Mouse (Mus musculus) embryonic fibroblast, embryonic 13.5 days (primary cell): ENCODE measurements around the gene Cipc.

Experiments
- CTCF ChIP-seq: IDR thresholded peaks from 2 replicates; pipeline ENCODE4 v1.5.1; 2011; ENCODE audit warnings: mild to moderate bottlenecking, control low read depth, low read length, moderate library complexity, borderline replicate concordance; ENCODE audit not compliant: insufficient read depth
- POLR2A ChIP-seq: IDR thresholded peaks from 2 replicates; pipeline ENCODE4 v1.6.1; 2011; ENCODE audit warnings: low read depth, mild to moderate bottlenecking, control low read depth, low read length, moderate library complexity

DNA sequence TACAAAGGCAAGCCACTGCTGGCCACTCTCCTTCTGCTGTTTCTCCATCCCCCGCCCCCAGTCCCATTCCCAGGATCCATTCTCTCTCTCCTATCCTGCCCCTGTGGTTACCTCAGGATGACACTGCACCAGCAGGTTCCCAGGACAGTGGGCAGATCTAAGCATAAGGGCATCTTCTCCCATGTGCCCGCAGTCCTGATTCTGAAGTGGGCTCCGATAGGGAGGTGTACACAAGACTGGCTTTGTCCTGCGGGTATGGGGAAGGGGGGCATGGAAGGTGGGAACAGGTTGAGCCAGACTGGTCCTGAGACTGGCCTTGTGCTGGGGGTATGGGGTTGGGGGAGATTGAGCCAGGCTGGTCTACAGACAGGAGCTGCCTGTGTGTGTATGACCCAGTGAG lies 57.8 kb downstream of the Cipc start:
- TF ChIP-seq POLR2A (no peak), CTCF (no peak)
